9 mouse cellular contexts compared by ENCODE assay signal in genomic region chr15:62295233-62295927, GRCm38 (mm10).
DNase-seq lines count a peak whose midpoint lies in the region; ATAC-seq lines count a peak whose summit lies in the region.
"Had no signal": no experiment of that assay in that cellular context is flagged by ENCODE, and none has a peak within 500 bp of the region (broad histone marks: within the 10 kb centered on the region; RNA-seq: fewer than 3 reads in every experiment).

No protein-coding gene starts in this region.

- no peaks in the 10 kb centered on the region for H3K27me3 ChIP-seq in forebrain, embryonic 13.5 days
- H3K27me3 ChIP-seq in forebrain, embryonic 12.5 days, result no peaks in the 10 kb centered on the region
- H3K27me3 ChIP-seq: midbrain, embryonic 12.5 days had no signal

- intact Hi-C loops in gastrocnemius, postnatal 14 days (cut with DNase I; ENCODE audit: low total_unique reads), result no loop called here
- intact Hi-C loops in left cerebral cortex, postnatal 4 days (cut with DNase I), result no loop called here

- no peak overlapping the region for H3K4me3 ChIP-seq in forebrain, embryonic 13.5 days
- no peak overlapping the region for H3K4me3 ChIP-seq in forebrain, embryonic 12.5 days (replicated peaks)
- H3K4me3 ChIP-seq: midbrain, embryonic 12.5 days had no signal

- no peak overlapping the region for H3K4me2 ChIP-seq in forebrain, embryonic 13.5 days
- H3K4me2 ChIP-seq in forebrain, embryonic 12.5 days, result no peak overlapping the region
- H3K4me2 ChIP-seq: midbrain, embryonic 12.5 days had no signal

- H3K9ac ChIP-seq in forebrain, embryonic 13.5 days, result 0 out of 2 replicates have a peak overlapping the region, but pooled peaks have one; percentile 30
- H3K9ac ChIP-seq in forebrain, embryonic 12.5 days, result no peak overlapping the region
- H3K9ac ChIP-seq: midbrain, embryonic 12.5 days had no signal

- no peaks in the 10 kb centered on the region for H3K36me3 ChIP-seq in forebrain, embryonic 13.5 days (ENCODE audit: poor library complexity, severe bottlenecking)
- no peaks in the 10 kb centered on the region for H3K36me3 ChIP-seq in forebrain, embryonic 12.5 days (replicated peaks)
- H3K36me3 ChIP-seq: midbrain, embryonic 12.5 days had no signal

- peak; percentile 33 for DNase-seq in cerebellum, adult 11-12 months
- peak; percentile 46 for DNase-seq in gastrocnemius, postnatal 14 days
- peak; percentile 95 for DNase-seq in kidney, adult 9 months
- peak; percentile 21 for DNase-seq in left cerebral cortex, postnatal 4 days
- peak; percentile 40 to 54 for DNase-seq in right cerebral cortex, postnatal 10 days (ENCODE audit: low spot score in 2 of 2)
- DNase-seq in B cell, adult 2 months, result no peak

- WGBS in forebrain, embryonic 13.5 days, result 37% methylated on average over 8 of the region's 8 CpGs
- WGBS in forebrain, embryonic 12.5 days, result 38% methylated on average over 8 of the region's 8 CpGs

- H3K4me1 ChIP-seq in forebrain, embryonic 13.5 days, result peaks cover 11% of the 10 kb centered on the region
- H3K4me1 ChIP-seq in forebrain, embryonic 12.5 days, result peaks cover 6% of the 10 kb centered on the region

- H3K27ac ChIP-seq in forebrain, embryonic 13.5 days, result no peak overlapping the region
- no peak overlapping the region for H3K27ac ChIP-seq in forebrain, embryonic 12.5 days
- H3K27ac ChIP-seq: midbrain, embryonic 12.5 days had no signal

- peak; percentile 59; the same call in 1 of the 2 replicates for ATAC-seq in forebrain, embryonic 13.5 days
- no peak for ATAC-seq in forebrain, embryonic 12.5 days (ENCODE audit: low FRiP score)

- no peaks in the 10 kb centered on the region for H3K9me3 ChIP-seq in forebrain, embryonic 13.5 days (replicated peaks)
- no peaks in the 10 kb centered on the region for H3K9me3 ChIP-seq in forebrain, embryonic 12.5 days
- H3K9me3 ChIP-seq: midbrain, embryonic 12.5 days had no signal

Comparison
In these comparisons a context has a peak if more than half of its experiments do, and no peak if none do; other contexts are left out.
1. DNase-seq: peak in cerebellum, adult 11-12 months (single experiment), gastrocnemius, postnatal 14 days (single experiment), kidney, adult 9 months (single experiment), left cerebral cortex, postnatal 4 days (single experiment) and right cerebral cortex, postnatal 10 days (2 of 2); none in B cell, adult 2 months (0 of 2).